Mouse (Mus musculus): Measurements from ENCODE around the gene Mybbp1a.

Gene Mybbp1a

DNA sequence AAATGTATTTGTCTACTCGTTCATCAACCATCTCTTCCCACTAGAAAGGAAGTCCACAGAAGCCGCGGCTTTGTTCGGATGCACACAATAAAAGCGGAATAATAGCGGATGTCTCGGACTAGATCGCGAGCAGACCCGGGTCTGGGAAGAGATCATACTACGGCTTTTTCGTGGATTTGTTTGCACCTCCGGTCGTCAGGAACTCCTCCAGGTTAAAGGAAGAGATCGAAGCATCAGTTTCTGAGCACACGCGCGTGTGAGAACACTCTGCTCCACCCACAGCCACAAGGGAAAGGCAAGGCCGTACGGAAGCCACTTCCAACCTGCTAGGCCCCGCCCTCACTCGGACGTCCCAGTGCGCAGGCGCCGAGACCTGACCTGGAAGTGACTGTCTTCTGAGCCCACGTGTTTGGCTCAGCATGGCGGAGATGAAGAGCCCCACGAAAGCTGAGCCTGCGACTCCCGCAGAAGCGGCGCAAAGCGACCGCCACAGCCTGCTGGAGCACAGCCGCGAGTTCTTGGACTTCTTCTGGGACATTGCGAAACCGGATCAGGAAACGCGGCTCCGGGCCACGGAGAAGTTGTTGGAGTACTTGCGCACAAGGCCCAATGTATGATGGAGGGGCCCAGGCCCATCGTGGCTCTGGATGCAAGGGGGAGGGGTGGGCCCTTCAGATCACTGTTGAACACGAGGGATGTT, at the start of gene Mybbp1a:
TSS of gene Mybbp1a (plus strand) at position 391 of the 700 bp plus-strand sequence.
- DNase-seq = peak; percentile 99

DNA sequence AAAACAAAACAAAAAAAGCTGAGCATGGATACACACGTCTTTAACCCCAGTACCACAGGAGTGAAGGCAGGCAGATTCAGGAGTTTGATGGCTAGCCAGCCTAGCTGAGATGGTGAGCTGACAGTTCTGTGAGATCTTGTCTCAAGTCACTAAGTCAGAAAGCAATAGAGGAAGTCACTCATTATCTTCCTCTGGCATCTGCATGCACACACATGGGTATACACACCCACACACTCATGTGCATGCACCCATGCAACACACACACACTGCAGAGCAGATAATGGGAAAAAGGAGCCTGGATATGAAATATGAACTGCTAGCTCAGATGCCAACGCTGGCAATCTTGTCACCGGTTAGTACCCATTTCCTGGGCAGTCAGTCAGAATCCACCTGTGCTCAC, 47.9 kb upstream of the Mybbp1a start:
- no peak for DNase-seq

DNA sequence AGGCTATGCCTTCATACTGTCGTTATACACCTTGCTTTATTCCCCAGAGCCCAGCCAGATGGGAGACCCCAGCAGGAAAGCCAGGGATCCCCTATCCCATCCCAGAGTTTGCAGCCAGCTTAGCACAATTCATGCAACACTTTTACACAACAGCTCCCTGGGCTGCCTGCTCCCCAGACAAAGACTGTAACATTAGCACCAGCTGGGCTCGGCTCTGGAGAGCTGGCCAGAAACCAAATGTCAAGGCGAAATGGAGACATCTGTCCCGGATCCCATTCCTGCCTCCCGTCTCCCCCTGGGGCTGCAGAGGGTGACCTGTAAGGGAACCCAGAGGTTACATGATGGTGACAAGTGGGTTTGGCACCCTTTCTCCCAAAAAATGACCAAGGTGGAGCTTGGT, 47.5 kb upstream of the Mybbp1a start:
- DNase-seq = no peak

DNA sequence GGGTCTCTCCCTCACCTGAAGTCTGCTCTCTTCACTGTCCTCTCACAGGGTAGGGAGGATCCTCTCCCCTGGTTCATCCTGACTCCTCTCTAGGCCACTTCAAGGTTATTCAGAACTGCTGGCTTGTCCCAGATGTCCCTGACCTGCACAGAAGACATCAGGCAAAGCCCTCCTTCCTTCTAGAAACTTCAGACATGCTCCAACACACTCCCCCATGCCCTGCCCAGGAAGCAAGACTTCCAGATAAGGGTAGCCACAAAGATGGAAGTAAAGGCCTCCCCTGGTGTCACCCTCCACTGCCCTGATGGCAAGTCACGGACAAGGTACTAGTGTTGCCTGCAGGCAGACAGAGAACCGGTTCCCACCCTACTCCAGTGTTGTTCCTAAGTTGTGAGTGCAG, 46.5 kb upstream of the Mybbp1a start:
- no peak for DNase-seq

DNA sequence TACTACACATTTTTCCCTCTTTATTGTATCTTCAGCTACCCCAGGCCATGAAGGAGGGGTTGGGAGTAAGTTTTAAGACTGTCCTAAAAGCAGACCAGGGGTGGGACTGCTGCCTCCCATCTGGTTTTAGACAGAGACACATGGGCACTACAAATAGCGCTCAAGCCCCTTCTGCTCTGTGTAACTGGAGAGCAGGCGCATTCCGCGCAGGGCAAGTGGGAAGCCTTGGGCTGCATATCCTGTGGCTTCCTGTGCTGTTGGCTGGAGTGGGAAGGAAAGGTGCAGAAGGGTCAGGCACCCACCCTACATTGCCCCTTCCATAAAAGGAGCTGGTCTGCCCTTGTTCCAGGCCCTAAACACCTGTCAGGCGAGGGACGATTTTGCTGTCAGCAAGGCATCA, 45.5 kb upstream of the Mybbp1a start:
- DNase-seq = no peak

DNA sequence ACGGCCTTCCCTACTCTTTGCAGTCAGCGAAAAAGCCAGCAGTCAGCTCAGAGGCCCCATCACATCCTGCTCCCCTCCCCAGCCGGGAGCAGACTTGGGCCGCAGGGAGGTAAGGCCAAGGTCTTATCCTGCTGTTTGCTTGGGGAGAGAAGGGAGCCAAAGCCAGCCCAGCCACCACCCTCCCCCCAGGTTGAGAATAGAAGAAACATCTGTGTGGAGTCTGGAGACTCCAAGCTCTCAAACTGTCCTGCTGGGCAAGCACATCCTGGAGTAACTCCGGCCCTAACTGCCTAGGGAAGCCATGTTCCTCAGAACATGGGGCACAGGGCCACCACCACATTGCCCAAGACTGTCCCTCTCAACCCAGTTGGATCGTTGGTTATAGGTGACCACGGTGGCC, 44.5 kb upstream of the Mybbp1a start:
- no peak for DNase-seq

DNA sequence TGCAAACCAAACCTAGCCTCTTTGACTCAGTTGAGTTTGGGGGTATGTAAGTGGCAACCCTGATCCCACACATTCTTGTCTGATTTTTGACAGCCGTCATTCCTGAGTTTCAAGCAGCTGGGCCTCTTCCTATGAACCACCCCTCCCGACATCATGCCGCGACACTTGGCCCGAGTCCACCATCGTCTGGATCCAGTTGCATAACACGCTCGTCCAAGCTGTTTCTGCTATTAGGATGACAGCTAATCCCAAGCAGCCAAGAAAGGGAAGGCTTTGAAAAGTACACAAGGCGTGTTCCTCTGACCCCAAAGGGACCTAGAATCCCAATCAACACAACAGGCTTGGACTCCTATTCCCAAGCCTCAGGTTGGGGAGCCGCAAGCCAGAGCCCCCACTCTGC, 44.1 kb upstream of the Mybbp1a start:
- DNase-seq = no peak

DNA sequence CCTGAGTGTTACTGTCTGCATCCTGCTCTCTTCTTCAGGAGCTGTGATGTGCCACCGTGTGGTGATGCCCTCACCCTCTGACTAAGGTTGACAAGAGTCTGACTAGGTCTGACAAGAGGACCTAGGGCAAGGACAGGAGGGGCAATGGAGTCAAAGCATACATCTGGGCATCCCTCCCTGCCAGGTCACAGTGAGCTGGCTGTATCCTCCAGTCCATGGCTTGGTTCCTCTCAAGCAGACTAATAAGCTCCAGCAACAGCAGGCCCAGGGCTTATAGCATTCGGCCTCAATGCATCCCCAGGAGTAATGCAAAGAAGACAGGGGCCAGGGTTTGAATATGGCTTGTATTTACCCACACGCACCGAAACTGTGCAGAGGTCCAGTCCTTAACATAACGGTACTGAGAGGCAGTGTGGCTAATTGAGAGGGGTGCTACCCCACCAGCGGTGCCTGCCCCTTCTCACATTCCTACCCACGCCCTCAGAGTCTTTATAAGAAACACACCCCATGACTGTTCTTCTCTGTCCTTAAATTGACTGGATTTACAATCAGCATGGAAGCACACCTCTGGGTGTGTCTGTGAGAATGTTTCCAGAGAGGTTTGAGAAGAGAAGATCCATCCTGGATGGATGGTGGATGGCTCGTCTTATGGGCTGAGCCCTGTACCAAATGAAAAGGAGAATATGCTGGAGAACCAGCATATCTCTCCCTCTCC, 43.2 kb upstream of the Mybbp1a start:
- DNase-seq = no peak

DNA sequence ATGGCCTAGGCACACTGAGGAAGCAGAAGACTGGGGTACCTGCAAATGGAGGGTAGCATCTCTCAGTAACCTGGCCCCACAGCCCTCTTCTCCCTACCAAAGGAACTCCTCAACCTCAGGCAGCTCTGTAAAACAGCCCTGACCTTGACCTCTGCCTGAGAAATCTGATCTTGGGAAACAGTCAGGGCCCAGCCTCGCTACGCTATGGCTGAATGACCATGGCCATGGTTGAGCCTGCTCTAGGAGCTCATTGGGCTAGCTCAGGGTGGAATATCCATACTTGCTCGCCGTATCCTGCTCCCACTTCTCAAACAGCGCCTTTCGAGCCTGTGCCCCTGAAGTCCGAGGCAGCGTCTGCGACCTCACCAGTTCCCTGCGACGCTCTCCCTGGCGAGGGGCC, 40.1 kb upstream of the Mybbp1a start:
- no peak for DNase-seq

DNA sequence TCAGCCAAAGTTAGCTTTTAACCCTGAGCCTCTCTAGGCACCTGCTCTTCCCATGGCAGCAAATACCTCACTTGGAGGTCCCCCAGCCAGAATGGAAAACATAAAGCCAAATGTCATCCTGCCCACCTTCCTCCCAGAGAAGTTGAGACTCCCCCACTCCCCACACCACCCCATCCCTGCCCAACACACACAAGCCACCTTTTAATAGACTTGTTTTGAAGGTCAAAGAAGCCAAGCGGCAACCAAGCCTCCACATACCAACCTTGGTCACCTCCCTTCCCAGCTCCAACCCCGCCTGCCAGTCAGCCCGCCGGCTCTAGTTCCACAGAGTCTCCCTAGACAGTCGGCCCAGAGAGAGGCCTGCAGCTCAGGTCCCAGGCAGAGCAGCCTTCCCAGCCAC, 39.1 kb upstream of the Mybbp1a start:
- DNase-seq = no peak

DNA sequence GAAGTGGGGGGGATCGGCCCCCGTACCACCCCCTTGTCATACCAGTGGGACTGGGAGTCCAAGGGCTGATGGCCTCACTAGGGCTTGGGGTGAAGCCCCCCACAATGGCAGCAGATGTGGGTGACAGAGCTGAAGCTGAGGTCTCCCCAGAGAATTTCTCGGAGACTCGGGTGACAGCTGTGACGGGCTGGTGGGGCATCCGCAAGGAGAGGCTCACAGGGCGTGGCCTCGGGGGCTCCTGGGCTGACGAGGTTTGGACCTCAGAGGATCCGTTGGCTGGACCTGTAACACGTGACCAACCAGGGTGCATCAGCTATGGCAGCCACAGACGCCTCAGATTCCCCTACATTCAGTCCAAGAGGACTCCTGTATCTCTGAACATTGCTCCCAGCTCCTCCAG, 38.2 kb upstream of the Mybbp1a start:
- DNase-seq = no peak

DNA sequence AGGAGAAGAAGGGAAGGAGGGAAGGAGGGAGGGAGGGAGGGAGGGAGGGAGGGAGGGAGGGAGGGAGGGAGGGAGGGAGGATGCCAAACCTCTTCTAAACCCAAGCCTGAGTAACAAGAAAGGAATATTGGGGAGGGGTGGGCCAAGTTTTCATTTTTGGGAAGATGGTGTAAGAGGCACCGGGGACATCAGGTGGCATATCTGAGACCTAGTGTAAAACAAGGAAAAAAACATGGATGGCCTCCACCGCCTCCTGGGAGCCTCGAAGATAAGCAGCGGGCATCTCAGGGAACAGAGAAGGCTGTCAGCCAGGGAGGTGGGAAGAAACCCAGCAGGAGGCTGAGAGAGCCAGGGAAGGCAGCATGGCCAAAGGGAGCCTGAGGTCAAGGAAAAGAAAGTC, 35.6 kb upstream of the Mybbp1a start:
- DNase-seq = no peak

DNA sequence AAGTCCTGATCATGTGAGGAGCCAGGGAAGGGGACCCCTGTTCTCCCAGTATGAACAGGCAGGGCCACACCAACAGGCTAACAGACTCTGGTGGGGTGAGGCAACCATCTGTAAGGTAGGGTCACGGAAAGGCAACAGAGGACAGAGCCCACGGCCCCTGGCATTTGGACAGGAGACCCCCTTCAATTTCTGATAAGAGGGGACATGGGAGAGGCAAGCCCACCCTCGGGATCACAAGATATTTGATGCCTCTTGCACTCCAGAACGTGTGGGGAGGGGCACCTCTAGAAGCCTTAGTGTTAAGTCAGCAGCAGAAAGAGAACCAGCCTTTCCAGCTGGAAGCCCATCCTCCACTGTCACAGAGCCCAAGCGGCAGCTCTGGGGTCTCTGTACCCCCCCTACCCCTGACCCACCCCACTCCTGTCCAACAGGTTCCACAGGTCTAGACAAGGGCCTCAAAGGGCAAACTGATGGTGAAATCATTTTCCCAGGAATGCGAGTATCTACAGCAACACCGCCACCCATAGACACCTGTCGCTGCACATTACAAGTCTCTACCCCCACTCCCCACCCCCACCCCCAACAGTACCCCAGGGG, 35.0 kb upstream of the Mybbp1a start:
- no peak for DNase-seq

DNA sequence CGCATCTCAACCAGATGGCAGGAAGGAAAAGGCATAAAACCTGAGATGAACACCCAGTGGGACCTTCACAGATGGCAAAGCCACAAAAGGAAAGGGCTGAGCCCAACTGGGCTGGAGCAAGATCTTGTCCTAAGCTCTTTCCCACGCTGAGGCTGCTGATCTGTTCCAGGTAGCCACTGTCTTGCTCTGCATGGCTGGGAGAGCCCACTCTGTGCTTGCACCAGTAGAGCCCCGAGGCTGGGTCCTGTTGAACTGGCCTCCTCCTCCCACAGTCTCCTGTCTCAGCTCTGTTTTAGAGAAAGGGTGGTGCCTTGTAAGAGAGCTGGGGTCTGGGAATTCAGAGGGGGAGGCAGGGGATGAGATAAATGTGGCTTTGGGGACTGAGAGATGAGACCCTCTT, 34.1 kb upstream of the Mybbp1a start:
- no peak for DNase-seq

DNA sequence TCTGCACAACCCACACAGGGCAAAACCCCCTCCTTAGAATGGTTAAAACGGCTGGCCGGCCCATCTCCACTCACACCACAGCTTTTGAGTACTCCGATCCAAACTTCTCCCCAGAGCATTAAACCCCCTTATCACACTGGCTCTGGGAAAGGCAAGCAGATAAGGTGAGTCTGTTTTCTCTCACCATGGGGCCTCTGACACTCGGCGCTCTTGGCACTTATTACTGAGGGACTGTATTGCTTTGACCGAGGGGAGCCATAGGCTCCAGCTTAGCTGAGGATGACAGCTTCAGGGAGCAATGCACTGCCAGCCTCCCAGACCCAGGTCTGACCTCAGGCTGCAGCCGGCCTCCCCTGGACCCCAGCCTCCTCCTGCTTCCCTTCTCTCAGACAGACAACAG, 33.6 kb upstream of the Mybbp1a start:
- no peak for DNase-seq

DNA sequence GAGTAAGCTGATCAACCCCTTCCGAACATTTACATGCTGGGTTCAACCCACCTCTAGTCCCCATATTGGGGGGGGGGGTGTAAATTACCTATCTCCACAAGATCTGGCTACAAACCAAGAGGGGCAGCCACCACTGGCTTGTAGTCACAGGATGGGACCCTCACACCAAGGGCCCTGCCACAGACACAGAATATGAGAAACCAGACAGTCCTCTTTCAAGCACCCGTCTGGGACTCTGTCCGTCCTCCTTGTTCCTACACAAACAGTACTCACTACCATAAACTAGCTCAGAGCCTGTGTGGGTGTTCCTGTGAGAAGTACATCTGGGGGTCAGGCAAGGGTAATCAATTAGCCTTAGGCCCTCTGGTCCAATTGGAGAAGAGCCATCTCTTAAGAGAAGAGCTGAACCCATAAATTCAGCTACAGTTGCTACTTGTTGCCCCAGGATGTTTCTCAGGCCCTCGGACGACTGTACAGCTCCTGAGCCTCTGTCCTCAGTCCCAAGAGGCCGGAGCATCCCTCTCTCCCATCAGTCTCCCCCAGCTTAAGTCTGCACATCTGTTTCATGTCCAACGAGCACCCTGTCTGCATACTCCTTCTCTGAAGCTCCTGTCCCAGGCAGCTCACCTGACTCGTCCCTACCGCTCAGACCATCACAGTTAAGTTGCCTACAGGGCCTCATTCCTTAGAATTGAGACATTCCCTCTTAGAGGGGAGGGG, 32.5 kb upstream of the Mybbp1a start:
- no peak for DNase-seq

DNA sequence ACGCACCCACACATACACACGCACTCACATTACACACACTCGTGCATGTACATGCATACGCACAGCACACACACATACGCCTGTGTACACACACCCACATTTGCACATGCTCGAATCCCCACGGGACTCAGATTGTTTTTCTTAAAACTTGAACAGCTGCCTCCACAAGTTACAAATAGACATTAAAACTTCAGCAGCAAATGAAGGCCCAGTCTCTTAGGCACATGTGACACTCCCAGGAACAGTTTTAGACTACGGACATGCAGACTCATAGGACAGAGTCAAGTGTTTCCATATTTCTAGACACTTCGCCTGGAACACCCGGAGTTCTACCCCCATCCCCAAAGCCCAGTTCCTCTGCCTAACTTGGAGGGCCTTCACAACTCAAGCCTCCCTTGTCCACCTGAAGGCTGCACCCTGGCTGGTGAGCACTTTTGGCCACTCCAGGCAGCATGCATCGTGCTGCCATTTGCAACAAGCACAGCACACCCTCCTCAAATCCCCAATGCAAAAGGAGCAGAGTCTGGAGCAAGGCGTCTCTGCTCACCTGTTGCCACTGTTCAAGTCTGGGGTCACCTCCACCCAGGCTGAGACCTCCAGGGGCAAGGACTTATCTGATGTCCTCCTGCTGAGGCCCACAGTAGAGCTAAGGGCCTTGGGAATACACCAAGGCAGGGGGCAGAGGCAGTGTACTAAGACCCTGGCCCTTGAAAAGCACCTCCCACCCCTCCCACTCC, 31.3 kb upstream of the Mybbp1a start:
- no peak for DNase-seq

DNA sequence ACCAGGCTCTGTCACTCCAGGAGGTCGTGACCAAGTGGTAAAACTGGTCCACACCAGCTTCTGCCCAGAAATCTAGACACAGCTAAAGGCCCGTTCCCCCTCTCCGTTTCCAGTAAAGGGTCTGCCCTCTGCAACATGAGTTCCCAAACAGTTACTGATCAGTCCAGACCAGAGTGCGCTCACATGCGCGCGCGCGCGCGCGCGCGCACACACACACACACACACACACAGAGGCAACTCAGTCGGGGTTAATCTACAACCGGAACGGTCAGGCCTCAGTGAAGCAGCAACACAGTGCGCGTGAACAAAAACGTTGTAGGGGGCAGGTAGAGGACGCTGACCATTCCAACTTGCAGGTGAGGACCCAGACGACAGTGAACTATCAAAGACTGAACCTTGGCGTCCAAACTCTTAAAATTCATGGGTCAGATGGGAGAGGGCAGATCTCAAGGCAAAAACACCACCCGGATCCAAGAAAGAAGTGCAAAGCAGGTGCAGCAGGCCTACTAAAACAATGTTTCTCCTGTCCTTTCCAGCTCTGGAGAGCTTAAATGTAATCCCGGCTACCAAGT, 30.5 kb upstream of the Mybbp1a start:
- no peak for DNase-seq

DNA sequence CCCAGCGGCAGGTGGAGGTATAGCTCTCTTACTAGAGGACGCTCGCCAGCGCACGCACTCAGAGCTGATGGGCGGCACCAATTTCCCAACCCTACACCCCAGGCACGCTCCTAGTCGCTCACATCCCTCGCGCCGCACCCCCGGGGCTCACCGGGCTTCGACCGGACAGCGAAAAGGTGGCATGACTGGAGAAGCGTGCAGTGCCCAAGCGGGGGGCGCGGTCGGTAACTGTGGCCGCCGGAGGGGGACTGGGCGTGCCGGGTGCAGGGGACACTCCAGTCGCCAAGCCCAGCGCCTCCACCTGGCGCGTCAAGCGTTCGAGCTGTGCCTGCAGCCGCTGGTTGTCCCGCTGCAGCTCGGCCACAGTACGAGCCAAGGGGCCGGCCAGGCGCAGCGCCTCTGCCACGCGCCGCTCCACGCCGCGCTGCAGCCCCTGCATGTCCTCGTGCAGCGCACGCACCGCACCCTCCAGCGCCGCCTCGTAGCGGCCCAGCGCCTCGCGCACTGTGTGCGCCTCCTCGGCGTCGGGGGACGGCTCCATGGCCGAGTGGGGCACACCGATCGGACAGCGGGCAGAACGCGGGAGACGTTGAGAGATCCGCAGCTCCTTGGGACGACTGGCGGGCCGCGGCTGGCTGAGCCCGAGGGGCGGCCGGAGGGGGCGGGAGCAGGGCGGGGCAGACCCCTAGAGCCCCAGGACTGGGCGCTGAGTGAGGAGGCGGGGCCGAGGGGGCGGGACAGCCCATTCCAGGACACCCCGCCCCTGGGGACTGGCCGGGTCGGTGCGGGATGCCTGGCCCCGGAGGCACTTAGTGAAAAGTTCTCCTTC, 29.8 kb upstream of the Mybbp1a start, which contains the start of gene Smtnl2:
TSS of gene Smtnl2 (minus strand) at position 621 of the 829 bp plus-strand sequence.
- peak in 1 of 2 experiments; percentile 27 for DNase-seq

DNA sequence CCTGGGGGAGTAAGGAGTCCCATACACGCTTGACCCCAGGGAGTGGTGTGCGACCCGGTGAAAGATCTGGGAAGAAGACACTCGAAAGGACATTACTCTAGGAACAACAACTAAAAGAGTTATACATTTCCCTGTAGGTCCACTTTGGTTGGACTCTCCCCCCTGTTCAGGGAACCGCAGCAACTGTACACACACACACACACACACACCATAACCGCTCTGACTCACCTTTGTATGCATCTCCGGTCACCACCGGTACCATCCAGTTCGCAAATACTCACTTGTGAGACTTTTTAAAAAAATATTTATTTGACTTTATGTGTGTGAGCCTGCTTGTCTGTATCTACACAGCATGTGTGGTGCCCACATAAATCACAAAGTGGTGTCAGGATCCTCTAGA, 29.2 kb upstream of the Mybbp1a start:
- no peak for DNase-seq

DNA sequence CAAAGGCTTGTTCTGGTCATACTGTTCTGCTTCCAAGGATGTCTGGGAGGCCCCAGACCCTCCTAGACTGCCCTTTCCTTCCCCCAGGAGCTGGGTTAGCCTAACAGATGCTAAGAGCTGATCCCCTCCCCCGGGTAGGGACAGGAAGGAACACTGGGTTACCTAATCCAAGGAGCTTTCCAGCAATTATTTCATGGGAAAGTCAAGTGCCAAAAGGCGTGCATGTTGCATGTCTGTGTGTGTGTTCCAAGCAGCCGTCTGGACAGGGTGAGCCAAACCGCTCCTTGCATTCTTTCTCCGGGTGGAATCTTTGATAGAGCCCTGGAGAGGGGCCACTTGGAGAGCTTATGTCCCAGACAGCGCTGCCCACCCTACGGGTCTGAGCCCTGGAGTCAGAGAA, 28.1 kb upstream of the Mybbp1a start:
- DNase-seq = no peak
